Comparison of ENCODE assay signal across 1 mouse cellular context in the genomic region with DNA sequence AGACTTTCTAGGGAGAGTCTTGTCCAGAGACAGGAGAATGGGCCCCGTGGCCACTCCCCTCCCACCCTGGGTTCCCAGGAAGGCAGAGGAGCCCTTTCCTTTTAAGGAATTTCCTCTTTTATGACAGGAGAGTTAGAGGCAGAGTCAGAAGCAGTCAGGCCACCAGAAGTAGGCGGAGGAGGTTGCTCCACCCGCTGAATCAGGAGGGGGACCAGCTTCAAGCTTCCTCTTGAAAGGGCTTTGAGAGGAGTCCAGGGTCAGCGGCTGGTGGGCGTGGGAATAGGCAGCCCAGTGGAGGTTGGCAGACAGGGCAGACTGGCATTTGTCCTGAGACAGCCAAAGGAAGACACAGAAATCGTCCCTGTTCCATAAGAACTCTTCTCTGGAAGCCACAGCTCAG.
TF ChIP-seq lines count a peak whose summit lies in the region.

No protein-coding gene starts in this region.

TF ChIP-seq in MEL, 35 proteins besides CTCF, POLR2A, EP300 and RAD21 (continued from another document):
- no peak for TF ChIP-seq RCOR1 (IDR thresholded peaks at IDR 0.05; ENCODE audit: low read depth, low read length)
- no peak for TF ChIP-seq ZMIZ1 (IDR thresholded peaks at IDR 0.05; ENCODE audit: low read depth, low read length)
- no peak for TF ChIP-seq CHD2 (IDR thresholded peaks at IDR 0.05; ENCODE audit: low read length)
- TF ChIP-seq JUND (IDR thresholded peaks at IDR 0.05; ENCODE audit: low read depth, low read length): no peak
- TF ChIP-seq ELF1 (IDR thresholded peaks at IDR 0.05; ENCODE audit: low read depth, low read length): no peak
- no peak for TF ChIP-seq TBP (IDR thresholded peaks at IDR 0.05; ENCODE audit: low read depth, low read length)
TF ChIP-seq in MEL: peak in this region for 0.
